Comparison of ENCODE assay signal across 8 mouse cellular contexts in genomic region chr9:21916851-21917492, GRCm38 (mm10). TPM values are rescaled to one million over a fixed set of nuclear protein-coding genes. Genes with fewer than 3 reads are reported as not detected.
DNase-seq lines count a peak whose midpoint lies in the region; ATAC-seq lines count a peak whose summit lies in the region.

No protein-coding gene starts in this region.

- no peaks in the 10 kb centered on the region; the same call in 1 of the 2 replicates for H3K36me3 ChIP-seq in embryonic facial prominence, embryonic 15.5 days
- H3K36me3 ChIP-seq in intestine, embryonic 15.5 days = no peaks in the 10 kb centered on the region
- 0 out of 2 replicates have a peak, but pooled peaks cover 9% of the 10 kb centered on the region for H3K36me3 ChIP-seq in neural tube, embryonic 13.5 days

- H3K9ac ChIP-seq in embryonic facial prominence, embryonic 15.5 days = no peak overlapping the region; the same call in 1 of the 2 replicates
- peak overlapping the region; percentile 63 for H3K9ac ChIP-seq in intestine, embryonic 15.5 days
- H3K9ac ChIP-seq in neural tube, embryonic 13.5 days = peak overlapping the region; percentile 82

- intact Hi-C loops in left cerebral cortex, postnatal 36 days (cut with DNase I) = no loop called here
- intact Hi-C loops in left cerebral cortex, postnatal 14 days (cut with DNase I) = no loop called here

- H3K9me3 ChIP-seq in embryonic facial prominence, embryonic 15.5 days (replicated peaks) = no peaks in the 10 kb centered on the region
- no peaks in the 10 kb centered on the region for H3K9me3 ChIP-seq in intestine, embryonic 15.5 days
- H3K9me3 ChIP-seq in neural tube, embryonic 13.5 days = no peaks in the 10 kb centered on the region

- DNase-seq in left cerebral cortex, postnatal 36 days (ENCODE audit: low spot score in 2 of 2) = peak; percentile 14 to 18
- DNase-seq in left cerebral cortex, postnatal 14 days (ENCODE audit: low spot score in 2 of 2) = no peak
- DNase-seq in T-cell, adult 2 months (ENCODE audit: low spot score) = no peak
- no peak for DNase-seq in embryo, embryonic 10 days (ENCODE audit: low spot score)
- DNase-seq in left cerebral cortex, adult 8-10 months (ENCODE audit: low spot score in 2 of 2) = no peak

- no peak for ATAC-seq in embryonic facial prominence, embryonic 15.5 days (ENCODE audit: insufficient number of reproducible peaks, low FRiP score, low TSS enrichment, low read depth)
- peak; percentile 35 for ATAC-seq in intestine, embryonic 15.5 days
- ATAC-seq in neural tube, embryonic 13.5 days (ENCODE audit: low read depth) = no peak

- peak overlapping the region; percentile 67 for H3K4me3 ChIP-seq in embryonic facial prominence, embryonic 15.5 days (replicated peaks)
- H3K4me3 ChIP-seq in intestine, embryonic 15.5 days (replicated peaks) = peak overlapping the region; percentile 57
- H3K4me3 ChIP-seq in neural tube, embryonic 13.5 days = peak overlapping the region; percentile 64

- WGBS in embryonic facial prominence, embryonic 15.5 days = 58% methylated on average over 3 of the region's 3 CpGs
- WGBS in intestine, embryonic 15.5 days = 39% methylated on average over 3 of the region's 3 CpGs
- WGBS in neural tube, embryonic 13.5 days = 64% methylated on average over 3 of the region's 3 CpGs

- peaks cover 20% of the 10 kb centered on the region for H3K4me1 ChIP-seq in embryonic facial prominence, embryonic 15.5 days
- peaks cover 7% of the 10 kb centered on the region; the same call in 1 of the 2 replicates for H3K4me1 ChIP-seq in intestine, embryonic 15.5 days (replicated peaks)
- peaks cover 14% of the 10 kb centered on the region for H3K4me1 ChIP-seq in neural tube, embryonic 13.5 days (replicated peaks)

- peak overlapping the region; percentile 96 for H3K4me2 ChIP-seq in embryonic facial prominence, embryonic 15.5 days (replicated peaks)
- H3K4me2 ChIP-seq in intestine, embryonic 15.5 days (replicated peaks) = peak overlapping the region; percentile 88
- H3K4me2 ChIP-seq in neural tube, embryonic 13.5 days = peak overlapping the region; percentile 89

- peak overlapping the region; percentile 80; the same call in 1 of the 2 replicates for H3K27ac ChIP-seq in embryonic facial prominence, embryonic 15.5 days (replicated peaks)
- H3K27ac ChIP-seq in intestine, embryonic 15.5 days = 0 out of 2 replicates have a peak overlapping the region, but pooled peaks have one; percentile 74
- peak overlapping the region; percentile 71; the same call in 1 of the 2 replicates for H3K27ac ChIP-seq in neural tube, embryonic 13.5 days (replicated peaks)

- H3K27me3 ChIP-seq in embryonic facial prominence, embryonic 15.5 days = no peaks in the 10 kb centered on the region; the same call in 1 of the 2 replicates
- H3K27me3 ChIP-seq in intestine, embryonic 15.5 days (replicated peaks) = no peaks in the 10 kb centered on the region
- peaks cover 25% of the 10 kb centered on the region for H3K27me3 ChIP-seq in neural tube, embryonic 13.5 days

RNA-seq across cellular contexts. Expression of gene Rab3d, which starts 1.0 kb away (rescaled TPM):
- total RNA-seq in left cerebral cortex, postnatal 36 days (2021) = 10 to 100 TPM; 13.5 to 16.1 TPM
- 10 to 100 TPM; 17.5 to 24.8 TPM for total RNA-seq in left cerebral cortex, postnatal 14 days (2021)
- polyA plus RNA-seq in embryonic facial prominence, embryonic 15.5 days (2015; fragmentation: Nextera tagmentation; extraction: Ambion mirVana) = 39.4 and 43.4 TPM in 2 replicates
- 34.6 and 41.9 TPM in 2 replicates for polyA plus RNA-seq in intestine, embryonic 15.5 days (2015; fragmentation: Nextera tagmentation; extraction: Ambion mirVana)
- 25.9 and 26.2 TPM in 2 replicates for polyA plus RNA-seq in neural tube, embryonic 13.5 days (2015; fragmentation: Nextera tagmentation; extraction: Ambion mirVana)
- 10 to 100 TPM; 10.7 to 15.7 (median 13.5) TPM for total RNA-seq in left cerebral cortex, adult 8-10 months (2022)

RNA-seq across cellular contexts. Expression of gene Ccdc159, which starts 10.3 kb away (rescaled TPM):
- 10 to 100 TPM; 13.0 to 20.1 TPM for total RNA-seq in left cerebral cortex, postnatal 36 days (2021)
- total RNA-seq in left cerebral cortex, postnatal 14 days (2021) = 10 to 100 TPM; 12.5 to 14.7 TPM
- polyA plus RNA-seq in embryonic facial prominence, embryonic 15.5 days (2015; fragmentation: Nextera tagmentation; extraction: Ambion mirVana) = 4.3 and 5.5 TPM in 2 replicates
- 3.1 and 4.2 TPM in 2 replicates for polyA plus RNA-seq in intestine, embryonic 15.5 days (2015; fragmentation: Nextera tagmentation; extraction: Ambion mirVana)
- polyA plus RNA-seq in neural tube, embryonic 13.5 days (2015; fragmentation: Nextera tagmentation; extraction: Ambion mirVana) = 7.6 and 8.3 TPM in 2 replicates
- total RNA-seq in left cerebral cortex, adult 8-10 months (2022) = 10 to 100 TPM; 12.9 to 19.5 (median 16.0) TPM

RNA-seq across cellular contexts. Expression of gene Tmem205, which starts 10.4 kb away (rescaled TPM):
- total RNA-seq in left cerebral cortex, postnatal 36 days (2021) = 10 to 100 TPM; 32.8 to 38.5 TPM
- total RNA-seq in left cerebral cortex, postnatal 14 days (2021) = 10 to 100 TPM; 28.0 to 33.5 TPM
- polyA plus RNA-seq in embryonic facial prominence, embryonic 15.5 days (2015; fragmentation: Nextera tagmentation; extraction: Ambion mirVana) = 56.2 and 58.0 TPM in 2 replicates
- 71.7 and 81.7 TPM in 2 replicates for polyA plus RNA-seq in intestine, embryonic 15.5 days (2015; fragmentation: Nextera tagmentation; extraction: Ambion mirVana)
- polyA plus RNA-seq in neural tube, embryonic 13.5 days (2015; fragmentation: Nextera tagmentation; extraction: Ambion mirVana) = 41.7 and 47.4 TPM in 2 replicates
- 10 to 100 TPM; 36.3 to 42.6 (median 39.4) TPM for total RNA-seq in left cerebral cortex, adult 8-10 months (2022)

RNA-seq across cellular contexts. Expression of gene Plppr2, which starts 19.9 kb away (rescaled TPM):
- total RNA-seq in left cerebral cortex, postnatal 36 days (2021) = 100 to 1,000 TPM; 193 to 201 TPM
- total RNA-seq in left cerebral cortex, postnatal 14 days (2021) = 100 to 1,000 TPM; 262 to 263 TPM
- polyA plus RNA-seq in embryonic facial prominence, embryonic 15.5 days (2015; fragmentation: Nextera tagmentation; extraction: Ambion mirVana) = 13.6 and 15.5 TPM in 2 replicates
- polyA plus RNA-seq in intestine, embryonic 15.5 days (2015; fragmentation: Nextera tagmentation; extraction: Ambion mirVana) = 6.9 and 7.0 TPM in 2 replicates
- 69.5 and 73.1 TPM in 2 replicates for polyA plus RNA-seq in neural tube, embryonic 13.5 days (2015; fragmentation: Nextera tagmentation; extraction: Ambion mirVana)
- total RNA-seq in left cerebral cortex, adult 8-10 months (2022) = 100 to 1,000 TPM; 133 to 152 (median 147) TPM

RNA-seq across cellular contexts. Expression of gene Swsap1, which starts 38.6 kb away (rescaled TPM):
- total RNA-seq in left cerebral cortex, postnatal 36 days (2021) = 10 to 100 TPM; 14.8 to 15.2 TPM
- total RNA-seq in left cerebral cortex, postnatal 14 days (2021) = 10 to 100 TPM; 14.4 to 15.0 TPM
- 5.8 and 6.5 TPM in 2 replicates for polyA plus RNA-seq in embryonic facial prominence, embryonic 15.5 days (2015; fragmentation: Nextera tagmentation; extraction: Ambion mirVana)
- 5.2 and 5.7 TPM in 2 replicates for polyA plus RNA-seq in intestine, embryonic 15.5 days (2015; fragmentation: Nextera tagmentation; extraction: Ambion mirVana)
- polyA plus RNA-seq in neural tube, embryonic 13.5 days (2015; fragmentation: Nextera tagmentation; extraction: Ambion mirVana) = 8.8 and 10.7 TPM in 2 replicates
- 10 to 100 TPM; 13.2 to 15.0 (median 14.8) TPM for total RNA-seq in left cerebral cortex, adult 8-10 months (2022)

Comparison
In these comparisons a context has a peak if more than half of its experiments do, and no peak if none do; other contexts are left out.
1. DNase-seq: peak in left cerebral cortex, postnatal 36 days (2 of 2); none in left cerebral cortex, postnatal 14 days (0 of 2), T-cell, adult 2 months (single experiment), embryo, embryonic 10 days (single experiment) and left cerebral cortex, adult 8-10 months (0 of 2).
2. Peak in every context shown above with its lines, with median percentiles within 50 percentile points of each other: H3K27ac ChIP-seq, H3K4me2 ChIP-seq and H3K4me3 ChIP-seq.